Mouse (Mus musculus): Measurements from ENCODE around the gene Hlcs. TPM values are rescaled to one million over a fixed set of nuclear protein-coding genes. Genes with fewer than 3 reads are reported as not detected.

Hlcs gene
- polyA plus RNA-seq, 1 experiment, result 9.5 TPM

DNA sequence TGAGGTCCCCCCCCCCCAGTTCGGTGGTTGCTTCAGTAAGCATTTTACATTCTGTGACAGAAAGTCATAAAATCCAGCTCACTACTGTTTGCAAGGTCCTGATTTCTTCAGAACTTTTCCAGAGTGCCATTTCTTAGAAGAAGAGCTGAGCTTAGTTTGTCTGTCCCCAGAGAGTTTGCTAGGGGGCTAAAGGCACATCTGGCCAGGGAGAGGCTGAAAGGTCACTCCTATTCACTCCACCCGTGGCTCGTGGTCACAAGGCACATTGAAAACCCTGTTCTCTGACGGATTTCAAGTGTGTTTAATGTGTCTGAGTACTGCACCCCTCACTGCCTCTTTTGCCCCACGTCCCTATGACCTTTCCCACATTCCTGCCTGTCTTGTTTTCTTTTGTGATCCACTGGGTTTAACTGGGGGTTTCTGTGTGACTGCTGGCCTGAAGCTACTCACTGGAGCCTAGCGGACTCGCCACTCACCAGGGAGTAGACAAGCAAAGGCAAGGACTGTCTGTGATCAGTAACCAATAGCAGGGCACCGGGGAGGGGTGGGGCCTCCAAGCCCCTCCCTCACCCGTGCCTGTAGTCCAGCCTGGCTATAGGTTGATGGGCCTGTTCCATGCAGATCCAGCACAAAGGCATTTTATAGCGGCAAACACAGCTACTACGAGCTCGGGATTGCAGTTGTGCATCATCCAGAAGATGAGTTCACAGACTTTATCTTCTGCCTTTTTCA lies 215.5 kb downstream of the Hlcs start:
- DNase-seq, result no peak
- WGBS, result 27% methylated on average over 12 of the region's 12 CpGs
- no peak for TF ChIP-seq CTCF (IDR thresholded peaks at IDR 0.05; ENCODE audit: insufficient read depth, low read length)
- TF ChIP-seq POLR2A (IDR thresholded peaks at IDR 0.05; ENCODE audit: borderline replicate concordance, extremely low read depth, low read depth, low read length), result no peak
- no peaks in the 10 kb centered on the region for H3K4me1 ChIP-seq (ENCODE audit: control insufficient read depth, insufficient read depth, low read length)
- no peak overlapping the region for H3K4me3 ChIP-seq (replicated peaks; ENCODE audit: extremely low read depth, low read depth, low read length)

DNA sequence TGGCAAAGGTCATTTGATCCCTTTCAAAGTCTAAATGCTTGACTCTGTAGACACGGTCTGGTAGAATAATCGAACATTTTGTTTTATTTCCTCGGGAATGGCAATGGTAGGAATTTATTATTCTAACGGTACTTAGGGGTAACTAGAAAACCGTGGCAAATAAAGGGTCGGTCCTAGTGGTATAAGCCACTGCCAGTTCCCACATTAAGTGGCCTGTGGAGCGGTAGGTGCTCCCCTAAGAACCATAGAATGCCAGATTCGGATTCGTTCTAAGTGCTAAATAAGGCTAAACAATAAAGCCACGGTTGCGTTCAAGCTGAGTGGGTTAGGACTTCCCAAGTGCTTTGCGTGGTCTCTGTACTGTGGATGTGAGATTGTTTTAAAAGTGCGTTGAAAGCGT lies 216.9 kb downstream of the Hlcs start:
- H3K4me3 ChIP-seq (replicated peaks; ENCODE audit: extremely low read depth, low read depth, low read length), result no peak overlapping the region
- DNase-seq, result no peak
- 9% methylated on average over 14 of the region's 14 CpGs for WGBS
- TF ChIP-seq CTCF (IDR thresholded peaks at IDR 0.05; ENCODE audit: insufficient read depth, low read length) (no peak), POLR2A (IDR thresholded peaks at IDR 0.05; ENCODE audit: borderline replicate concordance, extremely low read depth, low read depth, low read length) (no peak)
- no peaks in the 10 kb centered on the region for H3K4me1 ChIP-seq (ENCODE audit: control insufficient read depth, insufficient read depth, low read length)

DNA sequence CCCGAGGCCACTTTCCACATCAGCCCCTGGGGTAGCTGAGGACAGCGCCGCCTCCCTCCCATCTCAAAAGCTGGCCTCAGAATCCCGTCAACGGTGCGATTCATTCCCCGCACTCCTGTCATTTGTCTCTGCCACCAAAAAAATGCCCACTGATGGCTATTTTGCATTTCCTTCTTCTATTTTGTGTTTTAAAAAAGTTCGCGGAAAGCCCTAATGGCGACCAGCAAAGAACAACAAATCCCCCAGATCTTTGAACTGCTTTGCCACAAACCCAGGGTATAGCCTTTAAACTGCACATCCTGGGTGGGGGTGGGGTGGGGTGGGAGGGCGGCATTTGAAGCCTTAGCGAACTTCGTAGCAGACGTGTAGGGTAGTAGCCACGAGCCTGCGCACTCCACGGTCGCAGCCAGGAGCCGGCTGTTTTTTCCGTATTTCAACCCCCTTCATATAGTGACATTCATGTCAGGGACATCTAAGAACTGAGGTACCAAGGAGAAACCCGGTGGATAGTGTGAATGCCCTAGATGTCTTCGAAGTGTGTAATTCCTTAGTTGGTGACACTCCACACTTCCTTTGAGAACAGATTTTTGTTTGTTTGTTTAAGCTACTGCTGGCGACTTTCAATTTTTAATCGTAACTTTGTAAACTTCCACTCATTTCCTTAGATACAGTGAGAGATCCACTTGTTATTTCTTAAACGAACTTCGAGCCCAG lies 218.1 kb downstream of the Hlcs start:
- TF ChIP-seq CTCF (IDR thresholded peaks at IDR 0.05; ENCODE audit: insufficient read depth, low read length), result no peak
- TF ChIP-seq POLR2A (IDR thresholded peaks at IDR 0.05; ENCODE audit: borderline replicate concordance, extremely low read depth, low read depth, low read length), result no peak
- 8% methylated on average over 26 of the region's 26 CpGs for WGBS
- H3K4me1 ChIP-seq (ENCODE audit: control insufficient read depth, insufficient read depth, low read length), result no peaks in the 10 kb centered on the region
- DNase-seq, result no peak
- H3K4me3 ChIP-seq (replicated peaks; ENCODE audit: extremely low read depth, low read depth, low read length), result no peak overlapping the region

DNA sequence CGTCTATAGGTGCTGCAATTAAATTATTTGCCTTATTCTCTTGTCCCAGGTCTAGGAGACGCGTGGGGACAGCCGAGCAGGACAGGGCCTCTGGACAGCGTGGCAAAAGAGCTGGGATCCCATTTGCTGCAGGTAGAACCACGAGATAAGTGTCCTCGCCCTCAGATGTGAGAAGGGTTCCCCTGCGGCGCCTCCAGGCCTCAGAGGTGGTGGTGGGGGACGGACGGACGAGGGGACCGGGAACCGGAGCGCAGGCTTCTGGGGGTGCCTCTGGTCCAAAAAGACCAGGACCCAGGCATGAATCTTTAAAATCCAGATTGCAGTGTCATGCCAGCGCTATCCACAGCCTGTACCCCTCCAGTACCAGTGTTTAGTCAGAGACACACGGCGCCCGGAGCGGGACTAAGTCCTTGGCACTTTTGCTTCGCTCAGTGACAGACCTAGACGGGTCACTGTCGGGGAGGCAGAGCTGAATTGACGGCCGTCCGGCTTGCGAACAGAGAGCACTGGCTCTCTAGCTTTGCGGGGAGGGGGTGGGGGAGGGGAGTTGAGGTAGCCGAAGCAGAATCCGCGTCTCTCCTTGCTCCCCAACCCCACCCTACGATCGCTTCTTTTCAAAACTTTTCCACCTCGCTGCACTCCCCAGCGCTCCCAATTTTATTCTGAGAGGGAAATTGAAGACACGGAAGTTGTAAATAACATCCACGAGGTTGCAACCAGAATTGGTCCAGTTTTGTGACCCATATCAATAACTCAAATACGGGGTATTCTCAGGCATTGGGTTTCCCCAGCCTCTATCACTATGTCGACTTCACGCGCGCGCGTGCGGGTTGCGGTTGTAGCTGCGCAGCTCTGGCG lies 218.9 kb downstream of the Hlcs start:
- Histone ChIP-seq H3K4me1 (ENCODE audit: control insufficient read depth, insufficient read depth, low read length) (no peaks in the 10 kb centered on the region), H3K4me3 (replicated peaks; ENCODE audit: extremely low read depth, low read depth, low read length) (no peak overlapping the region)
- 7% methylated on average over 48 of the region's 48 CpGs for WGBS
- TF ChIP-seq CTCF (IDR thresholded peaks at IDR 0.05; ENCODE audit: insufficient read depth, low read length) (no peak), POLR2A (IDR thresholded peaks at IDR 0.05; ENCODE audit: borderline replicate concordance, extremely low read depth, low read depth, low read length) (no peak)
- DNase-seq, result no peak

DNA sequence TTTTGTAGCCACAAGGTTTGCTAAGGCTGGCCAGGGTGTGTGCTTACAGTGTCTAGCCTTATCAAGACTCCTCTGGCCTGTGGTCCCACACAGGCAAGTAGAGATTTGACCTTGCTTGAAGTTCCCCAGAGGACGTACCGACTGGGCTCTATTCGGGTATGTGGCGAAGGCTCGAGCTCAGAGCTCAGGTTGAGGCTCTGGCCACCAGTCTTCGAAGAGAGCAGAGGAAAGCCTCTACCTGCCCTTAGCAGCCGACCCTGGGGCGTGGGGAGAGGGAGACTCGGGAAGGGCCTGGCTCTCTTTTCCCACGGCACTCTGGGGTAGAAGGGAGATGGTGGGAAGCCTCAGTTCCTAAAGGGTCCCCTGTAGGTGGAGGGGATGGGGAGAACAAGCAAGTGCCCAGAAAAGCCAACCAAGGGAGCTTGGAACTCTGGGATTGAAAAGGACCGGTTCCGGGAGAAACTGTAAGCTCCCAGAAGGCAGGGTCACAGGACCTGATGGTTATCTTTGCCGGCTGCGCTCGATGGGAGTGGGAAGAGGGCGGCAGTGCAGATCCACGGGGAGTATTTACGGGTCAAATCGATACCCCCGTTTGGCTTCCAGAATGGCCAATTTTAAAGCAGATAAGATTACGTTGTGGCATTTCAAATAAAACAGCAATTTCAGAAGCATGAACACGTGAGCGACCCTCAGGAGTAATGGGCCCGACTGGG lies 220.1 kb downstream of the Hlcs start:
- DNase-seq, result no peak
- TF ChIP-seq CTCF (IDR thresholded peaks at IDR 0.05; ENCODE audit: insufficient read depth, low read length) (no peak), POLR2A (IDR thresholded peaks at IDR 0.05; ENCODE audit: borderline replicate concordance, extremely low read depth, low read depth, low read length) (no peak)
- Histone ChIP-seq H3K4me1 (ENCODE audit: control insufficient read depth, insufficient read depth, low read length) (no peaks in the 10 kb centered on the region), H3K4me3 (replicated peaks; ENCODE audit: extremely low read depth, low read depth, low read length) (no peak overlapping the region)
- 5% methylated on average over 24 of the region's 24 CpGs for WGBS

DNA sequence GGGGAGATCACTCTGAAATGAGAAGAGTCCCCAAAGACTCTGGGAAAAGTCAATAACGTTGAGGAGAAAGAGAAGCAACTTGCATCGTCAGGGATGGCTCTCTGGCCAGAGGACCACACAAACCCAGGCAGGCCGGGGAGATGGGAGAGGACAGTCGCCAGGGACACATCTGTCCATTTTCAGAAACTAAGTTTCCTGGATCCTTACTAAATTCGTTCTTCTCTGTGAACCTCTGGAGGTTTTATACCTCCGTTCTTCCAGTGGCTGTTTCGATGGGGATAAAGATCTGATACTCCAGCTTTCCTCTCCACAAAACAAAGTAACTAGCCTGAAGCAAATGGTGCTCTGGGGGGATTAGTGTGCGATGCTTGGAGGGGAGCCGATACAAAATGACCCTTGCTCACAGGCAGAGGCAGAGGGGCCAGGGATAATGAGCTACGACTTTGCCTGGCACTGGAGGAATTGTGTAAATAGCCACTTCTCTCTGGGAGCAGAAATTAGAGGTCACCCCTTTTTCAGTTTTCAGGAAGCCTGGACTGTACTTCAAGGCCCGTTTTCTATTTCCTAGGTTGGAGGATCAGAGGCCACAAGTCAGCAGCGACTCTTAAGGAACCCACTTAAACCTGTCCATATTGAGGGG lies 220.7 kb downstream of the Hlcs start:
- WGBS, result 6% methylated on average over 12 of the region's 12 CpGs
- TF ChIP-seq CTCF (IDR thresholded peaks at IDR 0.05; ENCODE audit: insufficient read depth, low read length) (no peak), POLR2A (IDR thresholded peaks at IDR 0.05; ENCODE audit: borderline replicate concordance, extremely low read depth, low read depth, low read length) (no peak)
- DNase-seq, result no peak
- Histone ChIP-seq H3K4me1 (ENCODE audit: control insufficient read depth, insufficient read depth, low read length) (no peaks in the 10 kb centered on the region), H3K4me3 (replicated peaks; ENCODE audit: extremely low read depth, low read depth, low read length) (no peak overlapping the region)

DNA sequence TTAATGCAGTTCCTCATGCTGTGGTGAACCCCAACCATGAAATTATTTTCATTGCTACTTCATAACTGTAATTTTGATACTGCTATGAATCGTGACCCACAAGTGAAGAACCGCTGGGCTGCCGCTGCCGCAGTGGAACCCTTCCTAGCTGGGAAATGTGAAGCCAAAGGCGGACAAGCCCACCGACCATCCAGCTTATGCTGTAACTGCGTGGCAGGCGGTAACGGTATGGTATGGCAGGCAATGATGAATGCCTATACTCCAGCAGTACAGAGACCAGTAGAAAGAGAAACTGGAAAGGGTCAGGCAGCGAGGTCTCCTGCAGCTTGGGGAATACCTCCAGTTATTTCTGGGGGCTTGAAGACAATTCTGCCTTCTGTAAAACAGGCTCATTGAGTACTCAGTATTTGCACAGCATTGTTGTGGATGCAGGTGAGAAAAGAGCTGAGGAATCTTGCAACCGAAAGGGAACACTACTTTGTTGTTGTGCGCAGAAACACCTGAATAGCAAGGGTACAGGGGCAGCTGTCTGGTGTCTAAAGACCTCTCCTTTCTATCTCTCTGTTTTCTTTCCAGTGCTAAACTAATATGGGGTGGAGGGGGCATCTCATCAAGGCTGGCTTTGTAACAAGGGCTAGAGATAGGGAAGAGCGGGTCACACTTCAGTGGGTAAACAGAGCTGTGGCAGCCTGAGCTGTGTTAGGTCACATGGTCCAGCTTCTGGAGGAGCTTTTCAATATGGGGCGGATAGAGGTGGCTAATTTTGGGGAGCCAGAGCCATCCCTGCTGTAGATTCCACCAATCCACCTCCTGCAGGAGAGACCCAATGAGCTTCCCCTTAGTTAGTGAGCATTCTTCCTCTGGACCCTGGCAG lies 224.3 kb downstream of the Hlcs start:
- WGBS, result 14% methylated on average over 14 of the region's 14 CpGs
- TF ChIP-seq CTCF (IDR thresholded peaks at IDR 0.05; ENCODE audit: insufficient read depth, low read length) (no peak), POLR2A (IDR thresholded peaks at IDR 0.05; ENCODE audit: borderline replicate concordance, extremely low read depth, low read depth, low read length) (no peak)
- Histone ChIP-seq H3K4me1 (ENCODE audit: control insufficient read depth, insufficient read depth, low read length) (peaks cover 11% of the 10 kb centered on the region), H3K4me3 (replicated peaks; ENCODE audit: extremely low read depth, low read depth, low read length) (no peak overlapping the region)
- no peak for DNase-seq

DNA sequence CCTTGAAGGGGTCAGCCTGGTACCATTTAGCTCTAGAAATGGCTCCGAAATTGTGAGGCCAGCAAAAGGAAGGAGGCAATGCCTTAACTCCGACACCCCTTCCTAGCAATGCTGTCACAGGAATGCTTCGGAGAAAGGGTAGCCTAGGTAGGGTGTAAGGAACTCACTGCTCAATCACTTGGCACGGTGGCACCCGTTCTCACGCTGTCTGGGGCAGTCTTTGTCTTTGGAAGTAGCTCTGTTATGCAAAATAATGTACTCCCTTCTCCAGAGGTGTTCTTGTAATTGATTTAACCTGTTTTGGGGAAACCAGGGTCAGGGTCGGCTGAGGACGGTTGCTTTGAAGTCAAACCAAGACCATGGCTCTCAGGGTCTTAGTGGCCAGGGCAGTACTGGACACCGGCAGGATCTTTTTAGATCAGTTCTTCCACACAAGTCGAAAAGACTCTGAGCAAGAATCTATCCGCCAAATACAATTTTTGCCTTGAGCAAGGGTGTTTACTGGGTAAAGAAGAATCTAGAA lies 225.1 kb downstream of the Hlcs start:
- Histone ChIP-seq H3K4me3 (replicated peaks; ENCODE audit: extremely low read depth, low read depth, low read length) (no peak overlapping the region), H3K4me1 (ENCODE audit: control insufficient read depth, insufficient read depth, low read length) (peaks cover 11% of the 10 kb centered on the region)
- no peak for DNase-seq
- no peak for TF ChIP-seq POLR2A (IDR thresholded peaks at IDR 0.05; ENCODE audit: borderline replicate concordance, extremely low read depth, low read depth, low read length)
- no peak for TF ChIP-seq CTCF (IDR thresholded peaks at IDR 0.05; ENCODE audit: insufficient read depth, low read length)
- 14% methylated on average over 11 of the region's 11 CpGs for WGBS

Data from lung, adult 2 months (tissue).